Mouse (Mus musculus) kidney, embryonic 16.5 days (tissue): ENCODE measurements at regions not wholly inside any gene's neighbourhood (a gene's known extent, or its start where the extent isn't known, plus 50 kb on each side); places are given as distances from the start of the nearest gene placed in this dataset.
"Not testable (repeated sequence)": the region's sequence is repeated elsewhere in the genome, so short reads cannot be mapped to it uniquely, and the experiment has no call there.

ENCODE experiments used
- ATAC-seq: fragments of 200-750 bp; cut with Nextera tagmentation; 2 replicates; pipeline ENCODE4 v1.8.0; 2017; ENCODE audit warnings: moderate TSS enrichment; ENCODE audit not compliant: low FRiP score, low TSS enrichment
- H3K27ac ChIP-seq: fragments of 300-500 bp; sonication (generic); 2 replicates; pipeline ENCODE4 v1.5.1; 2014; ENCODE audit warnings: low read length
- H3K27me3 ChIP-seq: fragments of 300-500 bp; sonication (generic); 2 replicates; pipeline ENCODE4 v1.6.1; 2014; ENCODE audit warnings: low read length, control low read depth, mixed read lengths; ENCODE audit not compliant: insufficient read depth
- H3K36me3 ChIP-seq: fragments of 300-500 bp; sonication (generic); 2 replicates; pipeline ENCODE4 v1.6.1; 2014; ENCODE audit warnings: low read length, control low read depth, mixed read lengths; ENCODE audit not compliant: insufficient read depth
- H3K4me1 ChIP-seq: fragments of 300-500 bp; sonication (generic); 2 replicates; pipeline ENCODE4 v1.6.1; 2014; ENCODE audit warnings: low read length, control low read depth, mixed read lengths; ENCODE audit not compliant: insufficient read depth
- H3K4me2 ChIP-seq: fragments of 300-500 bp; sonication (generic); replicated peaks from 2 replicates; pipeline ENCODE4 v1.6.1; 2014; ENCODE audit warnings: low read depth, low read length
- H3K4me3 ChIP-seq: fragments of 300-500 bp; sonication (generic); 2 replicates; pipeline ENCODE4 v1.5.1; 2014; ENCODE audit warnings: mild to moderate bottlenecking, low read length
- H3K9ac ChIP-seq: fragments of 300-500 bp; sonication (generic); replicated peaks from 2 replicates; pipeline ENCODE4 v1.6.1; 2014; ENCODE audit warnings: low read length
- H3K9me3 ChIP-seq: fragments of 300-500 bp; sonication (generic); 2 replicates; pipeline ENCODE4 v1.6.1; 2016; ENCODE audit warnings: low read length, control low read depth
- WGBS: fragments of 180-500 bp; shearing (Covaris S2); extraction: QIAGEN DNeasy Blood & Tissue Kit; methylation state at CpG from one replicate; pipeline ENCODE4 v1.1.7; 2014; 5-methylcytosine and 5-hydroxymethylcytosine counted together

GRCm38 (mm10) chr8:5428303-5428971 lies 323.3 kb upstream of the Slc10a2 start:
- ATAC-seq: no peak
- Histone ChIP-seq H3K36me3 (no peaks in the 10 kb centered on the region), H3K4me2 (no peak overlapping the region), H3K9me3 (no peaks in the 10 kb centered on the region), H3K27ac (no peak overlapping the region), H3K9ac (no peak overlapping the region), H3K27me3 (no peaks in the 10 kb centered on the region), H3K4me3 (no peak overlapping the region), H3K4me1 (no peaks in the 10 kb centered on the region)
- 44% methylated on average over 3 of the region's 3 CpGs for WGBS

- H3K27me3 ChIP-seq, H3K9ac ChIP-seq, ATAC-seq, H3K36me3 ChIP-seq, H3K27ac ChIP-seq, H3K4me2 ChIP-seq, H3K4me1 ChIP-seq, H3K9me3 ChIP-seq, H3K4me3 ChIP-seq: not testable (repeated sequence)
- 53% methylated on average over 2 of the region's 2 CpGs for WGBS
Observed at GRCm38 (mm10) chr8:5416841-5417240, 311.7 kb upstream of the Slc10a2 start.

GRCm38 (mm10) chr8:5384851-5385250 lies 279.7 kb upstream of the Slc10a2 start:
- ATAC-seq: no peak
- Histone ChIP-seq H3K27ac (no peak overlapping the region), H3K4me1 (no peaks in the 10 kb centered on the region), H3K4me2 (no peak overlapping the region), H3K27me3 (no peaks in the 10 kb centered on the region), H3K36me3 (no peaks in the 10 kb centered on the region), H3K9ac (no peak overlapping the region), H3K9me3 (no peaks in the 10 kb centered on the region), H3K4me3 (no peak overlapping the region)
- 76% methylated on average over 2 of the region's 2 CpGs for WGBS

- 95% methylated on average over 1 of the region's 1 CpGs for WGBS
Observed at GRCm38 (mm10) chr8:5378001-5378400, 272.9 kb upstream of the Slc10a2 start.

GRCm38 (mm10) chr8:5339953-5340352 lies 234.8 kb upstream of the Slc10a2 start:
- ATAC-seq: no peak
- H3K27ac ChIP-seq: no peak overlapping the region

More at GRCm38 (mm10) chr8:5378001-5378400, 272.9 kb upstream of the Slc10a2 start:
- H3K9ac ChIP-seq: no peak overlapping the region
- H3K4me1 ChIP-seq: no peaks in the 10 kb centered on the region
- no peaks in the 10 kb centered on the region for H3K9me3 ChIP-seq
- H3K27me3 ChIP-seq: no peaks in the 10 kb centered on the region
- ATAC-seq: no peak
- no peak overlapping the region for H3K27ac ChIP-seq
- no peak overlapping the region for H3K4me2 ChIP-seq
- no peaks in the 10 kb centered on the region for H3K36me3 ChIP-seq
- no peak overlapping the region for H3K4me3 ChIP-seq

GRCm38 (mm10) chr8:5314594-5314993 lies 209.4 kb upstream of the Slc10a2 start:
- H3K4me1 ChIP-seq: no peaks in the 10 kb centered on the region
- no peak overlapping the region for H3K27ac ChIP-seq
- WGBS: 83% methylated on average over 1 of the region's 1 CpGs
- H3K9ac ChIP-seq: no peak overlapping the region
- no peak overlapping the region for H3K4me3 ChIP-seq
- no peaks in the 10 kb centered on the region for H3K27me3 ChIP-seq
- no peaks in the 10 kb centered on the region for H3K36me3 ChIP-seq
- H3K9me3 ChIP-seq: no peaks in the 10 kb centered on the region
- H3K4me2 ChIP-seq: no peak overlapping the region
- no peak for ATAC-seq

More at GRCm38 (mm10) chr8:5339953-5340352, 234.8 kb upstream of the Slc10a2 start:
- Histone ChIP-seq H3K4me1 (no peaks in the 10 kb centered on the region), H3K9ac (no peak overlapping the region), H3K9me3 (no peaks in the 10 kb centered on the region), H3K36me3 (no peaks in the 10 kb centered on the region), H3K4me2 (no peak overlapping the region), H3K27me3 (no peaks in the 10 kb centered on the region), H3K4me3 (no peak overlapping the region)

GRCm38 (mm10) chr8:5299982-5300381 lies 194.8 kb upstream of the Slc10a2 start:
- no peaks in the 10 kb centered on the region for H3K9me3 ChIP-seq
- no peaks in the 10 kb centered on the region for H3K4me1 ChIP-seq
- H3K27me3 ChIP-seq: no peaks in the 10 kb centered on the region
- H3K36me3 ChIP-seq: no peaks in the 10 kb centered on the region
- H3K27ac ChIP-seq: no peak overlapping the region
- H3K4me3 ChIP-seq: no peak overlapping the region
- H3K4me2 ChIP-seq: no peak overlapping the region
- ATAC-seq: no peak
- no peak overlapping the region for H3K9ac ChIP-seq

- Histone ChIP-seq H3K27me3 (no peaks in the 10 kb centered on the region), H3K9ac (no peak overlapping the region), H3K4me3 (no peak overlapping the region), H3K4me2 (no peak overlapping the region), H3K27ac (no peak overlapping the region), H3K36me3 (no peaks in the 10 kb centered on the region), H3K9me3 (no peaks in the 10 kb centered on the region), H3K4me1 (no peaks in the 10 kb centered on the region)
- no peak for ATAC-seq
Observed at GRCm38 (mm10) chr8:5297190-5297589, 192.0 kb upstream of the Slc10a2 start.

GRCm38 (mm10) chr8:5285708-5286161 lies 180.6 kb upstream of the Slc10a2 start:
- no peak overlapping the region for H3K4me2 ChIP-seq
- no peaks in the 10 kb centered on the region for H3K9me3 ChIP-seq
- 74% methylated on average over 5 of the region's 5 CpGs for WGBS
- no peak overlapping the region for H3K9ac ChIP-seq
- no peaks in the 10 kb centered on the region for H3K27me3 ChIP-seq
- H3K27ac ChIP-seq: no peak overlapping the region
- no peaks in the 10 kb centered on the region for H3K4me1 ChIP-seq
- H3K36me3 ChIP-seq: no peaks in the 10 kb centered on the region
- H3K4me3 ChIP-seq: no peak overlapping the region
- no peak for ATAC-seq

GRCm38 (mm10) chr8:5283799-5284198 lies 178.6 kb upstream of the Slc10a2 start:
- Histone ChIP-seq H3K27ac (no peak overlapping the region), H3K9ac (no peak overlapping the region), H3K27me3 (no peaks in the 10 kb centered on the region), H3K4me1 (no peaks in the 10 kb centered on the region), H3K36me3 (no peaks in the 10 kb centered on the region), H3K9me3 (no peaks in the 10 kb centered on the region), H3K4me2 (no peak overlapping the region), H3K4me3 (no peak overlapping the region)
- no peak for ATAC-seq
